Mouse (Mus musculus) urinary bladder, postnatal 36 days (tissue): ENCODE measurements around the gene Pakap.
A peak's percentile ranks its signal among the peaks of the same experiment; 100 is the strongest.

ENCODE experiments used
- DNase-seq, 2 experiments: peaks; one replicate each; pipeline ENCODE4 v3.0.0; 2022; ENCODE audit warnings: low spot score in 2 of 2, mixed read lengths in 1 of 2

Gene Pakap

GRCm38 (mm10) chr4:57574181-57574580, 6.2 kb downstream of the Pakap start:
- DNase-seq, result no peak

- no peak for DNase-seq
These were observed 6.7 kb downstream of the Pakap start for GRCm38 (mm10) chr4:57574646-57575045.

- DNase-seq, result no peak
These were observed 7.7 kb downstream of the Pakap start for GRCm38 (mm10) chr4:57575686-57576085.

- no peak for DNase-seq
These were observed 8.1 kb downstream of the Pakap start for GRCm38 (mm10) chr4:57576095-57576494.

- no peak for DNase-seq
These were observed 11.7 kb downstream of the Pakap start for GRCm38 (mm10) chr4:57579683-57580082.

GRCm38 (mm10) chr4:57585281-57585800, 17.4 kb downstream of the Pakap start:
- no peak for DNase-seq

- no peak for DNase-seq
These were observed 19.1 kb downstream of the Pakap start for GRCm38 (mm10) chr4:57586933-57587658.

GRCm38 (mm10) chr4:57588356-57588755, 20.4 kb downstream of the Pakap start:
- DNase-seq, result no peak

GRCm38 (mm10) chr4:57592751-57593150, 24.8 kb downstream of the Pakap start:
- DNase-seq, result no peak

- DNase-seq, result no peak
These were observed 32.0 kb downstream of the Pakap start for GRCm38 (mm10) chr4:57599946-57600345.

- peak in 1 of 2 experiments; percentile 54 for DNase-seq
These were observed 32.9 kb downstream of the Pakap start for GRCm38 (mm10) chr4:57600685-57601457.

GRCm38 (mm10) chr4:57601458-57601835, 33.5 kb downstream of the Pakap start:
- DNase-seq, result no peak

GRCm38 (mm10) chr4:57601903-57602617, 34.1 kb downstream of the Pakap start:
- no peak for DNase-seq

GRCm38 (mm10) chr4:57606258-57606657, 38.3 kb downstream of the Pakap start:
- no peak for DNase-seq

- peak; percentile 76 to 82 for DNase-seq
These were observed 39.4 kb downstream of the Pakap start for GRCm38 (mm10) chr4:57607247-57607942.

GRCm38 (mm10) chr4:57611303-57612077, 43.5 kb downstream of the Pakap start:
- no peak for DNase-seq

GRCm38 (mm10) chr4:57612716-57613115, 44.7 kb downstream of the Pakap start:
- DNase-seq, result no peak

GRCm38 (mm10) chr4:57614686-57615085, 46.7 kb downstream of the Pakap start:
- DNase-seq, result no peak

- DNase-seq, result no peak
These were observed 50.8 kb downstream of the Pakap start for GRCm38 (mm10) chr4:57618743-57619142.

GRCm38 (mm10) chr4:57622816-57623215, 54.8 kb downstream of the Pakap start:
- DNase-seq, result no peak

GRCm38 (mm10) chr4:57624819-57625218, 56.8 kb downstream of the Pakap start:
- no peak for DNase-seq
